Mouse (Mus musculus) liver, adult 2 months (tissue): ENCODE measurements at regions not wholly inside any gene's neighbourhood (a gene's known extent, or its start where the extent isn't known, plus 50 kb on each side); places are given as distances from the start of the nearest gene placed in this dataset.

Experiments
- CTCF ChIP-seq: fragments of 200-500 bp; IDR thresholded peaks from 2 replicates; pipeline ENCODE4 v1.5.1; 2011; ENCODE audit warnings: low read depth, low read length, control low read depth
- POLR2A ChIP-seq: fragments of 200-500 bp; IDR thresholded peaks from 2 replicates; pipeline ENCODE4 v1.6.1; 2011; ENCODE audit warnings: low read length, control low read depth; ENCODE audit not compliant: insufficient read depth; ENCODE audit errors: extremely low read depth

DNA sequence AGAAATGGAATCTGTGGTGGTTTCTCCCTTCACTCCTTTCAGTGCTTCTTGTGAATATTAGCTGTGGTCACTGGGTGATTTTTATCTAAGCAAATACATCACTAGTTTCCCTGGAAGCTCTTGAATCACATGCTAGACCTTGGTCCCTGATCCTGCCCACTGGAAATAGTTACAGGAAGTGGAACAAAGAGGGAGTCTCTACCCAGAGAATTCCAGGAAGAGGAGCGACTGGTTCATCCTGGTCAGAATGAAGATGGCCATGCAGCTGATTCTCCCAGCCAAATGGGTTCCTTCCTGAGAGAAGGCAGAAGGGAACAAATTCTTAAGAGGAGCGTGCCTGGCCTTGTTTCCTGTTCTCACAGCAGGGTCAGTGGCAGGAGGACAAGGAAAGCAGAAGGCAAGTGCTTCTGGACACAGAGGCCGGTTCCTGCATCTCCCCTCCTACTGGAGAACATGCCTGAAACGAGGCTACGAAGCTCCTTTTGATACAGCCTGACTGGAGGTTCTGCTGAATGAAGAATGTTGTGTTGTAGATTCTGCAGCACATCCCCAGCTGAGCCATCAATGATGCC lies 264.8 kb upstream of the Sdk2 start:
- TF ChIP-seq POLR2A = no peak
- TF ChIP-seq CTCF = no peak
